Mouse (Mus musculus): ENCODE data around the gene Magi1.

- no peak for TF ChIP-seq EP300 (IDR thresholded peaks at IDR 0.05; ENCODE audit: insufficient read depth, low read depth, low read length)
- peak; percentile 58 for TF ChIP-seq CTCF (IDR thresholded peaks at IDR 0.05)
Observed at GRCm38 (mm10) chr6:94038897-94039296, 244.8 kb downstream of the Magi1 start.
